Mouse (Mus musculus) cerebellum, adult 11 months (tissue): ENCODE measurements around the gene Slc6a8.
A peak's percentile ranks its signal among the peaks of the same experiment; 100 is the strongest.

Experiments used
- DNase-seq: peaks from one replicate; pipeline ENCODE4 v3.0.0; 2022

Gene Slc6a8

DNA sequence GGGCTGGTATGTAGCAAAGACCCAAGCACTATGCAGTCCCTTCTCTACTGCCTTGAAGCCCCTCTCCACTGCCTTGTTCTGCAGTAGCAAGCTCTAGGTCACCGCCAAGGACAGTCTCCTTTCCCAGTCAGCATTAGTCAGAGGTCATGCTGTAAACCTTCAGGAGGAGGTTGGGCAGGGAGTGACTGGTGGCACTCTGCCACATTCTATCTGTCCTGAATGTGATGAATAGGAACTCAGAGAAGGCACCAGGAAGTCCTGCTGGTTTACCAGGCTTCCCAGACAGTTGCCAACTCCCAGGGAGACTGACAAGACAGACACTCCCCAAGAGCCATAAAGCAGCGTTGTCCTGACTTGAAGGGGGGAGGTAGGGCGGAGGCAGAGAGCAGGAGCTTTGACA is 12.7 kb downstream of the Slc6a8 start:
- no peak for DNase-seq

DNA sequence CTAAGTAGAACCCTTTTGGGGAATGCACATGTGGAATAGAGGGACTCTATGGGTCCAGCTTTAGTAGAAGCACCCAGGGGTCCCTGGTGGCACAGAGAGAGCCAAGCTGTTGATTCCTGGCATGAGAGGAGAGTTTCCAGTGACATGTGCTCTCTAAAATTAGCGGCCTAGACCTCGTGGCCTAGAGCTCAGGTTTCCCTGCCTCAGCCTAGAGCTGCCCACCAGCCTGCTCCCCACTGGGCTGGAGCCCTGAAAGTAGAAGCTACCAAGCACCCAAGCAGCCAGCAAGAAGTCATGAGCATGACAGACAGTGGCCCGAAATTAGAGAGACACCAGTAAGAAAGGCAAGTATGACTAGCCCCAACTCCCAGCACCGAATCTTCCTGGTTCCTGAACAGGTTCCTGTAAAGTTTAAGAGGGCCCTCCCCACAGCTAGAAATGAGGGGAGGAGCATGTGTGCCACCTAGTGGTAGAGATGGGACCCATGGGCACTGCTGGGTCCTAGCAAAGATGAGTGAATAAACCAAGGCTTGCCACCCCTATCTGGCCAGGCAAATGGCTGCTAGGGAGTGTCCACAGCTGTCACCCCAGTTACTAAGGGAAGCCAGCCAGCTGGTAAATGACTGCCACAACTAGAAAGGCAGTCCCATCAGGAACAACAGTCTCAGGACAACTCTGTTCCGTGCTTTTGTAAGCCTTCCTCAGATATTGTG is 18.1 kb downstream of the Slc6a8 start:
- DNase-seq = peak; percentile 55

DNA sequence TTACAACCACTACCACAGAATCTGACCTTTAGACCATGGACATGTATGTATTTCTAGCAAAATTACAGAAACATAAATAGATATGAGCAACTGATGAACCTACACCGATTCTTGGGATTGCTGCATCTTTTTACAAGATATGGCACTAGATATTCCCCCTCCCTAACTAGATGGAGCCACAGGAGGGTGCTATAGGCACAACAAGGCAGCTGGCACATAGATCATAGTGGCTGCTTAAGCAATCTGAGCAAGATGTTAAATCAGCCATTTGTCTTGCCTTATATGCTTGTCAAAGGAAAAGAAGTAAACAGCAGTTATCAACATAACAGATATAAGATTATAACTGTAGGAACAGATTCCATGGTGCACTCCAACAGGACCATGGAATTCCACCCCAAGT is 27.5 kb downstream of the Slc6a8 start:
- DNase-seq = no peak

DNA sequence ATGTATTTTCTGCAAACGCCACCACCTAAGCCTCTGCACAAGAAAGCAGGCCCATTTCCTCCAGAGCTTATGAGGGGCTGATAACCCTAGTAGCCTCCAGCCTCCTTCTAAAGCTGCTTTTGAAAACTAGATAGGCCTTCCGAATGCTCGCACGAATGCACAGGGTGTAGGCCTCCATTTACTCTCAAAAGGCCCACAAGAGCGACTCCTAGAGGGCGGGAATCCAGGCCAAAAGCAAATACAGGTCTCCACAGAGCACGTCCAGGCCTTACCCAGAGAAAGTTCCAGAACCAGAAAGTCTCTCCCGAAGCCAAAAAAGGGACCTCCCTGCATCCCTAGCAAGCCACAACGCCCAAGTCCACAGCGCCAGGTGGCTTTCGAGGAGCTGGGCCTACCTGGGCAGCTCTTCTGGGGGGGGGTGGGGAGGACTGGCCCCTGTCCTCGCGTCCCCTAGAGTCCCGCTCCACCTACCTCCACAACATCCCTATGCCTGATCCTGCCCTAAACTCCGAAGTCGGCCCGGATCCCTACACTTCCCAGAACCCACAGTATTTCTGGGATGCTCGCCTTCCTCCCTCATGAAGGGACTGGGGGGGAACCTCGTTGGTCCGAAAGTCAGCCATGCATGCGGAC is 42.6 kb downstream of the Slc6a8 start:
- DNase-seq = peak; percentile 22

DNA sequence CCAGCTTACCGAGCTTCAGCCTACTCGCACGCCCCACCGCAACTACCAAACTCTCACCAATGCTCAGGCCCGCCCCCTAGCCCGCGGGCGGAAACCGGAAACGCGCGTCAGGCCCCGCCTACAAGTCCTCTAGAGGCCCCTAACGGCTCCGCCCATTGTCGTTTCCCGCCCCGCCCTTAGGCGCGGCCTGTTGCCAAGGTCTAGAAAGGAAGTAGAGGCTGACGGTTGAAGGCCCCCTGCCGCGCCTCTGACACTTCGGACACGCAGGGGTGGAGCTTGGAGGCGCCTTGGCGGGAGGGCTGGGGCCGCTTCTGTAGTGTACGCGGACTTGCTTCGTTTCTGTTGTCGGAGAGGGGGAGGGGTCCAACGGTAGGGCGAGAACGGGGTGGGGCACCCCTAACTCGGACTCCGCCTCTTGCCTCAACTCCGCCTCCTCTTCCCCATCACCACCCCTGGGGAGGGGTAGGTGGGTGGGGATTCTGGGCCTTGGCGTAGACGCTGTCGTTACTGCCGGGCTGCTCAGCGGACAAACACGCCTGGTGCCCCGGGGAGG is 43.2 kb downstream of the Slc6a8 start, which contains the start of the genes Bcap31 and Abcd1:
Gene Bcap31 (minus strand): TSS at position 67 of the 553 bp plus-strand sequence.
Gene Abcd1 (plus strand): TSS at position 489 of the 553 bp plus-strand sequence.
- peak; percentile 84 for DNase-seq

DNA sequence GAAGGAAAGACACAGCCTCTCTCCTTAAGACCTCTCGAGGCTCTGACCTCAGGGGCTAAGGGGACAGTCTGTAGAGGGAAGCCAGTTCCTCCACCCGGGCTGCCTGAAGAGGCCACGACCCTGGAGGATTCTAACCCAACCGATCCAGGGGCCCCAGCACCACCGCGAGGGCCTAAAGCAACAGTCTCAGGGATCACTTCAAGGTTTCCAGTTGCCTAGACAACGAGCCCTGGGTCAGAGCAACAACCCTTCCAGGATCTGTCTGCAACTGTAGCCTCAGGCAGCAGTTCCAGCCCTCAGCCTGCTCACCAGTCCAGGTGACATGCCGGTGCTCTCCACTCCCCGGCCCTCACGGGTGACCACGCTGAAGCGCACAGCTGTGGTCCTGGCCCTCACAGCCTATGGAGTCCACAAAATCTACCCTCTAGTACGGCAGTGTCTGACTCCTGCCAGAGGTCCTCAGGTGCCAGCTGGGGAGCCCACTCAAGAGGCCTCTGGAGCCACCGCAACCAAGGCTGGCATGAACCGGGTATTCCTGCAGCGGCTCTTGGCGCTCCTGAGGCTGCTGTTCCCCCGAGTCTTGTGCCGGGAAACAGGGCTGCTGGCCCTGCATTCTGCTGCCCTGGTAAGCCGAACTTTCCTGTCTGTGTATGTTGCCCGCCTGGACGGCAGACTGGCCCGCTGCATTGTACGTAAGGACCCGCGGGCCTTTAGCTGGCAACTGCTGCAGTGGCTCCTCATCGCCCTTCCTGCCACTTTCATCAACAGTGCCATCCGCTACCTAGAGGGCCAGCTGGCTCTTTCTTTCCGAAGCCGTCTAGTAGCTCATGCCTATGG is 44.0 kb downstream of the Slc6a8 start:
- DNase-seq = peak; percentile 28

DNA sequence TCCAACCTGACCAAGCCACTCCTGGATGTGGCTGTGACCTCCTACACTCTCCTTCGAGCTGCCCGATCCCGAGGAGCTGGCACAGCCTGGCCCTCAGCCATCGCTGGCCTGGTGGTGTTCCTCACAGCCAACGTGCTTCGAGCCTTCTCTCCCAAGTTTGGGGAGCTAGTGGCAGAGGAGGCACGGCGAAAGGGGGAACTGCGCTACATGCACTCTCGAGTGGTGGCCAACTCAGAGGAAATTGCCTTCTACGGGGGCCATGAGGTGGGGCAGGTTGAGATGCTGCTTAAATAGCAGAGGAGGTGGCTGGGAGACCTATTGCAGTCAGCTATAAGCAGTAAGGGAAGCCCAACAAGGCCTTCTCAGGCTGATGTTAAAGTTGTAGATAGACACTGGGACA is 44.7 kb downstream of the Slc6a8 start:
- peak; percentile 19 for DNase-seq

DNA sequence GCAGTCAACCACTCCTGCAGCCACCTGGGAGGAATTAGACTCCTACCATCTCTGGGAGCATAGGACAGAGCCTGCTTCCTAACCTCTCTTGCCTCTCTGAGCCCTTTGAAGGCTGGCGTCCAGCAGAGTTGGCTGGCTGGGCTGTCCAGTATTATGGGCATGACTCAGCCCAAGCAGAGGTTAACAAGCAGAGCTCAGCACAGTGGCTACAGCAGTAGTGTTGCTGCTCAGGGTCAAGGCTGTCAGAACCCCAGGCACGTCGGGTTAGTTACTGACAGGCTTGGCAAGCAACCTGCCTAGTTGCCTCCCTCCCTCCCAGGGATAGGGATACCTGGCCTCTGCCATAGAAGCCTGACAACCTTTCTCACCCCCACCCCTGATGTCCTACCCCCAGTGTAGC is 45.3 kb downstream of the Slc6a8 start:
- DNase-seq = peak; percentile 10

DNA sequence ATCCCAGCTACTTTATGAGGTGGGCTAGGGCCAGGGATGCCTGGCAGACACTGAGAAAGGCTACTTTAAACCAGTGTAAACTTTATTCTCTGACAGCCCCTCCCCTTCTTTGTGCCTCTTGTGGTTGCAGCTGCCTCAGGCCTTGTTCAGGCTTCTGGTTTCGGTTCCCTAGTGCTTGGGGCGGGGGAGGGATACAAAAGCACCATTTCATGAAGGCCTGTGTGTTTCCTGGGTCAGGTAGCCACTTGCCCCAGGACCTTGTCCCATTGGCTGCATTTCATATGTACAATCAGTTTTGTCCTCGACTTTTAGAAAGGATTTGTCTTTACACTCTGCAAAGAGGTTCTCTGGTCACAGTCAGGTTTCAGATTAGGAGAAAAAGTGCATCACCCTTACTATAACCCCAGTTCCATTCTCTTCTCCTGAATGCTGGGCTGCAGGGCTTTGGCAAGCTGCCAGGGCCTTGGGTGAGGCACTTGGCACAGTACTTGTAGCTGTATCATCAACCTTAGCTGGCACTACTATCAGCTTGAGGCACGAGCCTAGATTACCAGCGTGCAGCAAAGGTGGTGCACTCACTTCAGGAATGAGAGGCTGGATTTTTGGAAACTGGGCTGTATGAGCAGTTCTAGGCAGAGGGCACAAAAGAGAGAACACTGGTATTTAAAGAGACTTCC is 45.9 kb downstream of the Slc6a8 start:
- peak; percentile 27 for DNase-seq

DNA sequence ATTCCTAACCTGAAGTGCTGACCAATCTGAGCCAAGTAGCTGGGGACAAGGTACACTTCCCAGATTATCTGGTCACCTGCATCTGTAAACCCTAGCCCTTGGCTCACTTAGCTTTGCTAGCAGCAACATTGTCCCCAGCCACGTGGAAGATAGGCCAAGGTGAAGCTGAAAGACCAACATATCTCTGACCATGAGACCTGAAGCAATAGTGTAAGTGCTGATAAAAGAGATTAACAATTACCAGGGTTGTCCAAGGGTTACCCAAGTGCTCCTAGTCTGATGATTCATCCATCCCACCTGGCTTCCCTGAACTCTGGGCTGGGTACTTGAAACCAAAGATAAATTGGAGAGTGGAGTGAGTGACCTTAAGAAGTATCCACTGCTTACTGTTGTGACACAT is 58.0 kb downstream of the Slc6a8 start:
- DNase-seq = no peak
